Mouse (Mus musculus) CH12.LX (cell line): ENCODE data around the gene Sart3. TPM values are rescaled to one million over a fixed set of nuclear protein-coding genes. Genes with fewer than 3 reads are reported as not detected.

Experiments
- DNase-seq: peaks from one replicate; pipeline ENCODE4 v3.0.0-alpha.2; 2013; ENCODE audit errors: extremely low read depth
- H3K27ac ChIP-seq: 2 replicates; pipeline ENCODE4 v1.5.1; 2012; ENCODE audit warnings: low read depth, mild to moderate bottlenecking, control low read depth, moderate library complexity; ENCODE audit not compliant: insufficient read depth
- H3K27me3 ChIP-seq: replicated peaks from 2 replicates; pipeline ENCODE3; 2012; ENCODE audit warnings: inconsistent platforms
- H3K36me3 ChIP-seq, 2 experiments: replicated peaks in 1 of 2; 2 replicates each; pipeline versions ENCODE3 to v1.6.1; 2012; ENCODE audit warnings: inconsistent platforms in 1 of 2, low read length in 1 of 2, mild to moderate bottlenecking in 1 of 2, mixed read lengths in 1 of 2, moderate library complexity in 1 of 2; ENCODE audit not compliant: control insufficient read depth in 1 of 2, insufficient read depth in 1 of 2
- H3K4me1 ChIP-seq, 2 experiments: 2 replicates each; pipeline ENCODE4 v1.6.1; 2012; ENCODE audit warnings: inconsistent platforms in 1 of 2, moderate library complexity in 1 of 2; ENCODE audit not compliant: insufficient read depth in 2 of 2, control insufficient read depth in 1 of 2
- H3K4me2 ChIP-seq: 2 replicates; pipeline ENCODE4 v1.6.1; 2012; ENCODE audit warnings: low read depth, mild to moderate bottlenecking, control low read depth; ENCODE audit not compliant: poor library complexity, insufficient read depth, severe bottlenecking
- H3K4me3 ChIP-seq, 3 experiments: fragments of 150-350 bp in 1 of 3; sonication (generic) in 1 of 3; replicated peaks in 1 of 3; 2 replicates each; pipeline versions ENCODE3 to v1.5.1; 2011 to 2012; ENCODE audit warnings: low read depth in 2 of 3, low read length in 2 of 3, mild to moderate bottlenecking in 2 of 3, moderate library complexity in 2 of 3, control low read depth in 1 of 3, improper control_type of control experiment in 1 of 3, inconsistent platforms in 1 of 3, mixed read lengths in 1 of 3; ENCODE audit not compliant: poor library complexity in 1 of 3
- H3K79me2 ChIP-seq: replicated peaks from 2 replicates; pipeline ENCODE4 v1.6.1; 2012; ENCODE audit warnings: mild to moderate bottlenecking, moderate library complexity; ENCODE audit not compliant: control insufficient read depth, poor library complexity, insufficient read depth, severe bottlenecking; ENCODE audit errors: extremely low read depth
- H3K9ac ChIP-seq: 2 replicates; pipeline ENCODE4 v1.6.1; 2012; ENCODE audit warnings: low read depth, mild to moderate bottlenecking, control low read depth, moderate library complexity; ENCODE audit not compliant: insufficient read depth
- H3K9me3 ChIP-seq: replicated peaks from 2 replicates; pipeline ENCODE3; 2012; ENCODE audit warnings: low read length, inconsistent platforms, mixed read lengths
- BHLHE40 ChIP-seq: IDR thresholded peaks from 2 replicates; pipeline ENCODE4 v1.6.1; 2011; ENCODE audit warnings: mild to moderate bottlenecking, low read depth, low read length, improper control_type of control experiment
- CHD1 ChIP-seq: IDR thresholded peaks from 2 replicates; pipeline ENCODE4 v1.6.1; 2012; ENCODE audit warnings: low read depth, low read length, improper control_type of control experiment, inconsistent platforms
- CHD2 ChIP-seq: IDR thresholded peaks from 2 replicates; pipeline ENCODE4 v1.6.1; 2011; ENCODE audit warnings: low read length, improper control_type of control experiment
- CTCF ChIP-seq, 2 experiments: IDR thresholded peaks in 1 of 2; conservative IDR thresholded peaks in 1 of 2; 2 replicates each; pipeline ENCODE4 v1.5.1; 2011 to 2012; ENCODE audit warnings: low read depth in 2 of 2, low read length in 2 of 2, improper control_type of control experiment in 1 of 2, inconsistent platforms in 1 of 2, mild to moderate bottlenecking in 1 of 2, moderate library complexity in 1 of 2
- E2F4 ChIP-seq: IDR thresholded peaks from 2 replicates; pipeline ENCODE4 v1.6.1; 2011; ENCODE audit warnings: low read depth, low read length, improper control_type of control experiment; ENCODE audit not compliant: insufficient replicate concordance
- EP300 ChIP-seq: IDR thresholded peaks from 2 replicates; pipeline ENCODE4 v1.6.1; 2011; ENCODE audit warnings: low read length, improper control_type of control experiment
- ETS1 ChIP-seq: conservative IDR thresholded peaks from 2 replicates; pipeline ENCODE4 v1.6.1; 2012; ENCODE audit warnings: low read depth, mild to moderate bottlenecking, inconsistent platforms, low read length, improper control_type of control experiment, moderate library complexity
- GABPA ChIP-seq: IDR thresholded peaks from 2 replicates; pipeline ENCODE4 v1.6.1; 2012; ENCODE audit warnings: low read depth, low read length, improper control_type of control experiment, inconsistent platforms; ENCODE audit not compliant: insufficient replicate concordance
- HCFC1 ChIP-seq: IDR thresholded peaks from 2 replicates; pipeline ENCODE4 v1.6.1; 2012; ENCODE audit warnings: low read depth, mild to moderate bottlenecking, inconsistent platforms, low read length, improper control_type of control experiment
- IRF4 ChIP-seq: IDR thresholded peaks from 2 replicates; pipeline ENCODE4 v1.6.1; 2014; ENCODE audit warnings: low read depth, mild to moderate bottlenecking, inconsistent platforms, low read length, improper control_type of control experiment
- JUN ChIP-seq: IDR thresholded peaks from 2 replicates; pipeline ENCODE4 v1.6.1; 2011; ENCODE audit warnings: low read depth, mild to moderate bottlenecking, low read length, improper control_type of control experiment, moderate library complexity; ENCODE audit not compliant: insufficient read depth
- JUND ChIP-seq: conservative IDR thresholded peaks from 2 replicates; pipeline ENCODE4 v1.6.1; 2011; ENCODE audit warnings: low read depth, low read length, improper control_type of control experiment
- KAT2A ChIP-seq: IDR thresholded peaks from 2 replicates; pipeline ENCODE4 v1.6.1; 2012; ENCODE audit warnings: low read length, improper control_type of control experiment, inconsistent platforms; ENCODE audit not compliant: insufficient replicate concordance
- MAX ChIP-seq: IDR thresholded peaks from 2 replicates; pipeline ENCODE4 v1.6.1; 2011; ENCODE audit warnings: low read length, improper control_type of control experiment
- MYC ChIP-seq: IDR thresholded peaks from 2 replicates; pipeline ENCODE4 v1.6.1; 2011; ENCODE audit warnings: low read depth, mild to moderate bottlenecking, improper control_type of control experiment, low read length
- NELFE ChIP-seq: IDR thresholded peaks from 2 replicates; pipeline ENCODE4 v1.6.1; 2011; ENCODE audit warnings: low read depth, low read length, improper control_type of control experiment
- NRF1 ChIP-seq: IDR thresholded peaks from 2 replicates; pipeline ENCODE4 v1.6.1; 2014; ENCODE audit warnings: low read depth, mild to moderate bottlenecking, inconsistent platforms, low read length, improper control_type of control experiment, moderate library complexity
- PAX5 ChIP-seq: IDR thresholded peaks from 2 replicates; pipeline ENCODE4 v1.6.1; 2012; ENCODE audit warnings: low read length, inconsistent platforms, mixed read lengths
- POLR2A ChIP-seq: IDR thresholded peaks from 2 replicates; pipeline ENCODE4 v1.6.1; 2011; ENCODE audit warnings: low read depth, mild to moderate bottlenecking, improper control_type of control experiment, low read length
- RCOR1 ChIP-seq: conservative IDR thresholded peaks from 2 replicates; pipeline ENCODE4 v1.6.1; 2012; ENCODE audit warnings: low read depth, mild to moderate bottlenecking, inconsistent platforms, low read length, improper control_type of control experiment
- SIN3A ChIP-seq: IDR thresholded peaks from 2 replicates; pipeline ENCODE4 v1.6.1; 2012; ENCODE audit warnings: low read length, improper control_type of control experiment, inconsistent platforms
- SMC3 ChIP-seq: IDR thresholded peaks from 2 replicates; pipeline ENCODE4 v1.6.1; 2011; ENCODE audit warnings: low read depth, low read length, improper control_type of control experiment
- TBP ChIP-seq: conservative IDR thresholded peaks from 2 replicates; pipeline ENCODE4 v1.6.1; 2011; ENCODE audit warnings: low read depth, low read length, improper control_type of control experiment
- TCF12 ChIP-seq: IDR thresholded peaks from 2 replicates; pipeline ENCODE4 v1.6.1; 2014; ENCODE audit warnings: low read depth, mild to moderate bottlenecking, inconsistent platforms, low read length, improper control_type of control experiment
- UBTF ChIP-seq: IDR thresholded peaks from 2 replicates; pipeline ENCODE4 v1.6.1; 2012; ENCODE audit warnings: low read depth, mild to moderate bottlenecking, inconsistent platforms, low read length, improper control_type of control experiment, moderate library complexity
- USF1 ChIP-seq: IDR thresholded peaks from 2 replicates; pipeline ENCODE4 v1.6.1; 2014; ENCODE audit warnings: low read depth, mild to moderate bottlenecking, inconsistent platforms, low read length, improper control_type of control experiment
- ZC3H11A ChIP-seq: IDR thresholded peaks from 2 replicates; pipeline ENCODE4 v1.6.1; 2012; ENCODE audit warnings: low read depth, mild to moderate bottlenecking, inconsistent platforms, low read length, improper control_type of control experiment
- ZMIZ1 ChIP-seq: IDR thresholded peaks from 2 replicates; pipeline ENCODE4 v1.6.1; 2012; ENCODE audit warnings: low read depth, mild to moderate bottlenecking, inconsistent platforms, low read length, improper control_type of control experiment
- dilution Hi-C: fragments of 300-500 bp; cut with MboI; formaldehyde crosslinking; loops from 2 replicates; pipeline ENCODE4 v1.14.3; 2020; ENCODE audit warnings: low sequenced_read_pairs; ENCODE audit not compliant: extremely low pct_unique_long_range_greater_than_20kb, extremely low pct_ligation_motif_present
- in situ Hi-C: fragments of 300-500 bp; cut with MboI; formaldehyde crosslinking; loops from 3 replicates; pipeline ENCODE4 v1.14.3; 2019; ENCODE audit warnings: low sequenced_read_pairs, low pct_ligation_motif_present, low pct_unique_long_range_greater_than_20kb, mixed read lengths
- polyA plus RNA-seq: library from polyadenylated mRNA; unstranded; fragments of >175 nt; gene quantifications from 2 replicates; pipeline ENCODE4 v1.2.1, GENCODE M21; 2012; ENCODE audit warnings: low read depth; ENCODE audit not compliant: insufficient read length
- total RNA-seq, 2 experiments: library from RNA; depleted of rRNA; stranded (reverse); fragments of 300-350 nt in 1 of 2; fragments of >200 nt in 1 of 2; gene quantifications; 2 replicates each; pipeline ENCODE4 v1.2.3; 2012 to 2014

Gene Sart3
- total and polyA plus RNA-seq, 3 experiments = 28.8 to 104 (median 67.0) TPM

DNA sequence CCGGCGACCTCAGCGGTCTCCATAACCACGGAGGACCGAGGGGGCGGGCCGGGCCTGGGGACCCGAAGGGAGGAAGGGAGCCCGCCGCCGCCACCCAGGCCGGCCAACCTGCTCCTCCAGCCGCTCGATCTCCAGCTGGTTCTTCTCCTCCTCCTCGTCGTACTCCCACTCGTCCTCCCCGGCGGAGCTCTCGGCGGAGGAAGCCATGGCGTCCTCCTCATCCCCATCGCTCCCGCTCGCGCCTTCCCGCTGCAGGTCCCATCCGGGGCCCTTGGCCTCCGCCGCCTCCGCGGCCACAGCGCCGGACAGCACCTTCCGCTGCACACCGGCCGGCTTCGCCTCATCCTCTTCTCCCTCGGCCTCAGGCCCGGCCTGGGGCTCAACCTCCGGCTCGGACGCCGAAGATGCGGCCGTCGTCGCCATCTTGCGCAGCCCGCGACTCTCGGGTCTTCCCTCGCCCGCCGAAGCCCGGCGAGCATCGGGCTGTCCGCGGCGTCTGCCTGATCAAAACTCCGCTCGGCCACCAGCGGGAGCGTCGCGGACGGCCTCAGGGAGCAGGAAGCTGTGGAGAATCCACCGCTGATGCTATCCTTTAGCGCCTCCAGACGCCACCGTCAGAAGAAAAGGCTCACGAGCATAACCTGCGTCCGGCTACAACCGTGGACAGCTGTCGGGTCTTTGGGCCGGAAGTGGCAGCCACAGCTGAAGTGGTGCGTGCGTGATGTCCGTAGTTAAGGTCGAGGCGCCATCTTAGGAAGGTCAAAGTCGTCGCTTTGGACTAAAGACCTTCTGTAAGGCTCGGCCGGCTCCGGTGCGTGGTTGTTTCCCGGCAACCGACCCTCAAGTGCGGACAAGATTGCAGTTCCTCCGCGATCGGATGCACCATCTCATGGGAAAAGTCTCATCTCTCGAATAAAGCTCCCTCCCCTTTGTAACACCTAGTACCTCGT is 822 bp downstream of the Sart3 start (continued):
- no peak for TF ChIP-seq JUN
- TF ChIP-seq JUND = no peak
- TF ChIP-seq HCFC1 = peak; percentile 92
- TF ChIP-seq USF1 = no peak
- peak; percentile 81 for TF ChIP-seq POLR2A
- peak; percentile 57; the same call in 1 of the 2 replicates for TF ChIP-seq CHD1
- TF ChIP-seq BHLHE40 = peak; percentile 78
- TF ChIP-seq ZMIZ1 = no peak; the same call in 1 of the 2 replicates
- TF ChIP-seq ETS1 = peak; percentile 47; the same call in 1 of the 2 replicates
- 0 out of 2 replicates have a peak, but pooled peaks have one; percentile 35 for TF ChIP-seq E2F4
- peak; percentile 47 for TF ChIP-seq CHD2
- TF ChIP-seq GABPA = peak; percentile 5; the same call in 1 of the 2 replicates
- TF ChIP-seq SMC3 = no peak
- 0 out of 2 replicates have a peak, but pooled peaks have one; percentile 30 for TF ChIP-seq EP300
- TF ChIP-seq RCOR1 = peak; percentile 87
- peak; percentile 72 for TF ChIP-seq SIN3A
- no peak for TF ChIP-seq PAX5
- TF ChIP-seq TBP = 0 out of 2 replicates have a peak, but pooled peaks have one; percentile 9

DNA sequence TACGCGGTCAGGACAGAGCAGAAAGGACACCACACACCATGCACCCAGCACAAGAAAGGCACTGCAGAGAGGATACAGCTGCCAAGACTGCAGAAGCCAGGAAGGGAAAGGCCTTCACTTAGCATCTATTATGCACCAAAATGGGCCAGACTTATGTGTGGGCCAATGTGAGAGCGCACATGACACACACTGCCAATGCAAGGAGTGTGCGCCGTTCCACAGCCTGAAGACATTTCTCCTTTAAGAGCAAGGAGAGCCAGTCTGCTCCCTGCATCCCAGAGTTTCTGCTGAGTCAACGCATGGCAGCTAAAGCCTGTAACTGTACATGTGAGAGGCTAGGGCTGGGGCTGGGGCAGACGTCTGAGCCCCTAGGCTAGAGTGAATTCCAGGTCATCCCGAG is 3.5 kb downstream of the Sart3 start:
- peaks cover 82% of the 10 kb centered on the region for H3K79me2 ChIP-seq
- in situ Hi-C loops (no loop called here), dilution Hi-C loops (no loop called here)
- no peak for DNase-seq
- no peak overlapping the region for H3K9ac ChIP-seq
- H3K27ac ChIP-seq = no peak overlapping the region
- H3K9me3 ChIP-seq = no peaks in the 10 kb centered on the region
- H3K4me2 ChIP-seq = no peak overlapping the region
- H3K36me3 ChIP-seq = peaks cover 29 to 53% of the 10 kb centered on the region in 2 experiments
- H3K4me3 ChIP-seq = no peak overlapping the region
- peaks cover 31 to 67% of the 10 kb centered on the region in 2 experiments for H3K4me1 ChIP-seq
- TF ChIP-seq ZC3H11A (no peak), ZMIZ1 (no peak), NRF1 (no peak), MYC (no peak), IRF4 (no peak), MAX (no peak), NELFE (no peak), SMC3 (no peak), RCOR1 (no peak), JUN (no peak), UBTF (no peak), KAT2A (no peak), CHD2 (no peak), CTCF (conservative IDR thresholded peaks at IDR 0.05 in 1 of 2, IDR thresholded peaks at IDR 0.05 in 1 of 2; ENCODE audit: low read depth in 2 of 2, low read length in 2 of 2) (no peak), TCF12 (no peak)
- no peaks in the 10 kb centered on the region for H3K27me3 ChIP-seq
